Mouse (Mus musculus): ENCODE measurements around the gene Sbno1. TPM values are rescaled to one million over a fixed set of nuclear protein-coding genes. Genes with fewer than 3 reads are reported as not detected.

Sbno1 gene
- polyA plus RNA-seq, 1 experiment from 2014 or later: 93.7 TPM

- Histone ChIP-seq H3K4me1 (peaks cover 22% of the 10 kb centered on the region), H3K9ac (peak overlapping the region; percentile 79), H3K9me3 (no peaks in the 10 kb centered on the region), H3K27me3 (no peaks in the 10 kb centered on the region), H3K4me3 (peak overlapping the region; percentile 84), H3K36me3 (no peaks in the 10 kb centered on the region), H3K27ac (peak overlapping the region; percentile 91), H3K4me2 (peak overlapping the region; percentile 97)
- ATAC-seq (ENCODE audit: insufficient number of reproducible peaks, insufficient read depth, low FRiP score, low TSS enrichment, low read depth): no peak; the same call in 1 of the 2 replicates
- WGBS: under 1% methylated on average over 30 of the region's 30 CpGs
Measured at GRCm38 (mm10) chr5:124440094-124440701, 14.4 kb upstream of the Sbno1 start.

- peak within 1 kb of the TSS; percentile 84 for H3K4me3 ChIP-seq
- H3K27ac ChIP-seq: peak within 1 kb of the TSS; percentile 91
- H3K9me3 ChIP-seq: no peaks in the 10 kb centered on the region
- H3K27me3 ChIP-seq: no peaks in the 10 kb centered on the region
- no peaks in the 10 kb centered on the region for H3K36me3 ChIP-seq
- peak; percentile 97 for ATAC-seq (ENCODE audit: insufficient number of reproducible peaks, insufficient read depth, low FRiP score, low TSS enrichment, low read depth)
- peaks cover 18% of the 10 kb centered on the region for H3K4me1 ChIP-seq
- WGBS: 1% methylated on average over 34 of the region's 34 CpGs
- H3K9ac ChIP-seq: peak within 1 kb of the TSS; percentile 79
- peak within 1 kb of the TSS; percentile 97 for H3K4me2 ChIP-seq
Measured at GRCm38 (mm10) chr5:124439447-124440093, 13.8 kb upstream of the Sbno1 start, which contains the start of gene Kmt5a. Gene Kmt5a (plus strand): TSS chr5:124439930.

GRCm38 (mm10) chr5:124438746-124439145 is 12.9 kb upstream of the Sbno1 start:
- H3K27ac ChIP-seq: peak overlapping the region; percentile 48
- peak overlapping the region; percentile 97 for H3K4me2 ChIP-seq
- H3K27me3 ChIP-seq: no peaks in the 10 kb centered on the region
- peak overlapping the region; percentile 16; the same call in 1 of the 2 replicates for H3K9ac ChIP-seq
- H3K9me3 ChIP-seq: no peaks in the 10 kb centered on the region
- H3K4me3 ChIP-seq: peak overlapping the region; percentile 84; the same call in 1 of the 2 replicates
- peaks cover 16% of the 10 kb centered on the region for H3K4me1 ChIP-seq
- ATAC-seq (ENCODE audit: insufficient number of reproducible peaks, insufficient read depth, low FRiP score, low TSS enrichment, low read depth): no peak
- 66% methylated on average over 5 of the region's 5 CpGs for WGBS
- no peaks in the 10 kb centered on the region for H3K36me3 ChIP-seq

- Histone ChIP-seq H3K4me3 (no peak overlapping the region), H3K36me3 (no peaks in the 10 kb centered on the region)
Measured at GRCm38 (mm10) chr5:124438229-124438628, 12.4 kb upstream of the Sbno1 start.

GRCm38 (mm10) chr5:124433048-124433447 is 7.2 kb upstream of the Sbno1 start:
- Histone ChIP-seq H3K9ac (no peak overlapping the region), H3K9me3 (no peaks in the 10 kb centered on the region), H3K4me1 (no peaks in the 10 kb centered on the region), H3K4me3 (no peak overlapping the region), H3K27ac (no peak overlapping the region), H3K4me2 (no peak overlapping the region), H3K36me3 (no peaks in the 10 kb centered on the region), H3K27me3 (no peaks in the 10 kb centered on the region)
- ATAC-seq (ENCODE audit: insufficient number of reproducible peaks, insufficient read depth, low FRiP score, low TSS enrichment, low read depth): no peak; the same call in 1 of the 2 replicates
- 69% methylated on average over 2 of the region's 2 CpGs for WGBS

More at GRCm38 (mm10) chr5:124438229-124438628, 12.4 kb upstream of the Sbno1 start:
- no peak overlapping the region for H3K27ac ChIP-seq
- no peaks in the 10 kb centered on the region for H3K9me3 ChIP-seq
- H3K4me1 ChIP-seq: peaks cover 16% of the 10 kb centered on the region
- H3K9ac ChIP-seq: no peak overlapping the region
- no peak overlapping the region for H3K4me2 ChIP-seq
- WGBS: 87% methylated on average over 5 of the region's 5 CpGs
- H3K27me3 ChIP-seq: no peaks in the 10 kb centered on the region
- no peak for ATAC-seq (ENCODE audit: insufficient number of reproducible peaks, insufficient read depth, low FRiP score, low TSS enrichment, low read depth)

GRCm38 (mm10) chr5:124432398-124433012 is 6.7 kb upstream of the Sbno1 start:
- H3K36me3 ChIP-seq: no peaks in the 10 kb centered on the region
- 0 out of 2 replicates have a peak, but pooled peaks have one; percentile 52 for ATAC-seq (ENCODE audit: insufficient number of reproducible peaks, insufficient read depth, low FRiP score, low TSS enrichment, low read depth)
- H3K9me3 ChIP-seq: no peaks in the 10 kb centered on the region
- H3K4me2 ChIP-seq: no peak overlapping the region
- no peaks in the 10 kb centered on the region for H3K27me3 ChIP-seq
- no peak overlapping the region for H3K9ac ChIP-seq
- no peak overlapping the region for H3K4me3 ChIP-seq
- H3K27ac ChIP-seq: no peak overlapping the region
- no peaks in the 10 kb centered on the region for H3K4me1 ChIP-seq

- peaks cover 17% of the 10 kb centered on the region; the same call in 1 of the 2 replicates for H3K4me1 ChIP-seq
- no peaks in the 10 kb centered on the region for H3K27me3 ChIP-seq
- H3K36me3 ChIP-seq: no peaks in the 10 kb centered on the region
- peak overlapping the region; percentile 98 for H3K4me3 ChIP-seq
- ATAC-seq (ENCODE audit: insufficient number of reproducible peaks, insufficient read depth, low FRiP score, low TSS enrichment, low read depth): no peak
- no peaks in the 10 kb centered on the region for H3K9me3 ChIP-seq
- 86% methylated on average over 10 of the region's 10 CpGs for WGBS
- H3K4me2 ChIP-seq: peak overlapping the region; percentile 55
- peak overlapping the region; percentile 88 for H3K27ac ChIP-seq
- H3K9ac ChIP-seq: 0 out of 2 replicates have a peak overlapping the region, but pooled peaks have one; percentile 95
Measured at GRCm38 (mm10) chr5:124426475-124427071, 772 bp upstream of the Sbno1 start.

GRCm38 (mm10) chr5:124424723-124425411 is 934 bp downstream of the Sbno1 start:
- under 1% methylated on average over 59 of the region's 63 CpGs for WGBS
- Histone ChIP-seq H3K36me3 (no peaks in the 10 kb centered on the region), H3K9ac (peak overlapping the region; percentile 95), H3K27me3 (no peaks in the 10 kb centered on the region), H3K4me3 (peak overlapping the region; percentile 98), H3K4me1 (peaks cover 17% of the 10 kb centered on the region; the same call in 1 of the 2 replicates), H3K4me2 (peak overlapping the region; percentile 90), H3K9me3 (no peaks in the 10 kb centered on the region), H3K27ac (peak overlapping the region; percentile 80)
- ATAC-seq (ENCODE audit: insufficient number of reproducible peaks, insufficient read depth, low FRiP score, low TSS enrichment, low read depth): peak; percentile 62; the same call in 1 of the 2 replicates

GRCm38 (mm10) chr5:124424200-124424722 is 1.5 kb downstream of the Sbno1 start:
- Histone ChIP-seq H3K27me3 (no peaks in the 10 kb centered on the region), H3K9ac (peak overlapping the region; percentile 95), H3K9me3 (no peaks in the 10 kb centered on the region), H3K4me1 (peaks cover 17% of the 10 kb centered on the region; the same call in 1 of the 2 replicates), H3K4me3 (peak overlapping the region; percentile 98), H3K4me2 (peak overlapping the region; percentile 90), H3K36me3 (peaks cover 4% of the 10 kb centered on the region; the same call in 1 of the 2 replicates), H3K27ac (peak overlapping the region; percentile 80; the same call in 1 of the 2 replicates)
- no peak for ATAC-seq (ENCODE audit: insufficient number of reproducible peaks, insufficient read depth, low FRiP score, low TSS enrichment, low read depth)
- WGBS: 2% methylated on average over 14 of the region's 14 CpGs

GRCm38 (mm10) chr5:124421786-124422185 is 4.0 kb downstream of the Sbno1 start:
- no peak overlapping the region for H3K27ac ChIP-seq
- H3K9me3 ChIP-seq: no peaks in the 10 kb centered on the region
- H3K27me3 ChIP-seq: no peaks in the 10 kb centered on the region
- WGBS: 93% methylated on average over 2 of the region's 2 CpGs
- H3K4me1 ChIP-seq: peaks cover 17% of the 10 kb centered on the region; the same call in 1 of the 2 replicates
- no peak overlapping the region for H3K4me3 ChIP-seq
- H3K36me3 ChIP-seq: peaks cover 8% of the 10 kb centered on the region; the same call in 1 of the 2 replicates
- no peak overlapping the region for H3K4me2 ChIP-seq
- no peak for ATAC-seq (ENCODE audit: insufficient number of reproducible peaks, insufficient read depth, low FRiP score, low TSS enrichment, low read depth)
- H3K9ac ChIP-seq: no peak overlapping the region

All from embryonic facial prominence, embryonic 13.5 days (tissue).